ENCODE assay signal across 9 mouse cellular contexts in genomic region chr7:3666921-3667391, GRCm38 (mm10). TPM values are rescaled to one million over a fixed set of nuclear protein-coding genes. Genes with fewer than 3 reads are reported as not detected.
A peak's percentile ranks its signal among the peaks of the same experiment; 100 is the strongest.
DNase-seq lines count a peak whose midpoint lies in the region; ATAC-seq and TF ChIP-seq lines count a peak whose summit lies in the region.
"Had no signal": no experiment of that assay in that cellular context is flagged by ENCODE, and none has a peak within 500 bp of the region (broad histone marks: within the 10 kb centered on the region; RNA-seq: fewer than 3 reads in every experiment).

No protein-coding gene starts in this region.

- DNase-seq in forebrain, postnatal 0 days = no peak
- peak; percentile 55 for DNase-seq in 3T3-L1 (ENCODE audit: low read depth, low spot score)
- peak; percentile 32 for DNase-seq in embryo, embryonic 10.5 days (ENCODE audit: low spot score)
- DNase-seq in left cerebral cortex, postnatal 4 days = no peak
- DNase-seq in ovary, postnatal 36 days (ENCODE audit: low spot score) = no peak
- no peak for DNase-seq in thymus, postnatal 4 days

- no peak for ATAC-seq in forebrain, postnatal 0 days
- no peak for ATAC-seq in forebrain, embryonic 16.5 days
- no peak for ATAC-seq in limb, embryonic 15.5 days (ENCODE audit: insufficient number of reproducible peaks, low FRiP score, low TSS enrichment, low read depth)

- H3K27ac ChIP-seq in forebrain, postnatal 0 days (ENCODE audit: low read depth, low read length) = no peak overlapping the region
- H3K27ac ChIP-seq in forebrain, embryonic 16.5 days (ENCODE audit: low read length) = no peak overlapping the region
- H3K27ac ChIP-seq in limb, embryonic 15.5 days = no peak overlapping the region
- H3K27ac ChIP-seq: hindbrain, embryonic 15.5 days had no signal

- TF ChIP-seq CTCF in forebrain, postnatal 0 days (IDR thresholded peaks at IDR 0.05; ENCODE audit: low read depth) = peak; percentile 22; the same call in 1 of the 2 replicates

- no peak overlapping the region for H3K4me3 ChIP-seq in forebrain, postnatal 0 days (ENCODE audit: low read depth, low read length)
- H3K4me3 ChIP-seq in forebrain, embryonic 16.5 days (replicated peaks; ENCODE audit: low read length) = no peak overlapping the region
- H3K4me3 ChIP-seq in limb, embryonic 15.5 days = no peak overlapping the region
- H3K4me3 ChIP-seq: hindbrain, embryonic 15.5 days had no signal

- WGBS in forebrain, postnatal 0 days = 24% methylated on average over 14 of the region's 14 CpGs
- WGBS in forebrain, embryonic 16.5 days = 23% methylated on average over 14 of the region's 14 CpGs
- 21% methylated on average over 14 of the region's 14 CpGs for WGBS in limb, embryonic 15.5 days

- peaks cover 8% of the 10 kb centered on the region; the same call in 1 of the 2 replicates for H3K4me1 ChIP-seq in forebrain, postnatal 0 days (ENCODE audit: insufficient read depth)
- H3K4me1 ChIP-seq in forebrain, embryonic 16.5 days (replicated peaks; ENCODE audit: control insufficient read depth, insufficient read depth, low read length) = peaks cover 18% of the 10 kb centered on the region
- H3K4me1 ChIP-seq in limb, embryonic 15.5 days = peaks cover 28% of the 10 kb centered on the region

- H3K4me2 ChIP-seq in forebrain, postnatal 0 days (ENCODE audit: low read depth) = no peak overlapping the region
- H3K4me2 ChIP-seq in forebrain, embryonic 16.5 days (ENCODE audit: low read length) = no peak overlapping the region
- H3K4me2 ChIP-seq in limb, embryonic 15.5 days = 0 out of 2 replicates have a peak overlapping the region, but pooled peaks have one; percentile 10
- H3K4me2 ChIP-seq: hindbrain, embryonic 15.5 days had no signal

- intact Hi-C loops in left cerebral cortex, postnatal 4 days (cut with DNase I) = no loop called here

- no peaks in the 10 kb centered on the region for H3K9me3 ChIP-seq in forebrain, postnatal 0 days (ENCODE audit: low read length)
- H3K9me3 ChIP-seq in forebrain, embryonic 16.5 days (ENCODE audit: control insufficient read depth, low read length) = no peaks in the 10 kb centered on the region
- H3K9me3 ChIP-seq in limb, embryonic 15.5 days = no peaks in the 10 kb centered on the region
- H3K9me3 ChIP-seq: hindbrain, embryonic 15.5 days had no signal

- no peak overlapping the region for H3K9ac ChIP-seq in forebrain, postnatal 0 days
- no peak overlapping the region for H3K9ac ChIP-seq in forebrain, embryonic 16.5 days (replicated peaks; ENCODE audit: low read depth, low read length)
- H3K9ac ChIP-seq in limb, embryonic 15.5 days = no peak overlapping the region
- H3K9ac ChIP-seq: hindbrain, embryonic 15.5 days had no signal

- peaks cover 12% of the 10 kb centered on the region; the same call in 1 of the 2 replicates for H3K36me3 ChIP-seq in forebrain, postnatal 0 days (ENCODE audit: insufficient read depth)
- H3K36me3 ChIP-seq in forebrain, embryonic 16.5 days (ENCODE audit: control insufficient read depth, insufficient read depth) = peaks cover 4% of the 10 kb centered on the region
- peaks cover 13% of the 10 kb centered on the region for H3K36me3 ChIP-seq in limb, embryonic 15.5 days

- no peaks in the 10 kb centered on the region for H3K27me3 ChIP-seq in forebrain, postnatal 0 days (ENCODE audit: insufficient read depth, low read length)
- H3K27me3 ChIP-seq in forebrain, embryonic 16.5 days (replicated peaks; ENCODE audit: control insufficient read depth, insufficient read depth, low read length) = no peaks in the 10 kb centered on the region
- no peaks in the 10 kb centered on the region for H3K27me3 ChIP-seq in limb, embryonic 15.5 days
- H3K27me3 ChIP-seq: hindbrain, embryonic 15.5 days had no signal

RNA-seq across cellular contexts. Expression of gene Leng1, which starts 1.3 kb away (rescaled TPM):
- 5.2 and 6.6 TPM in 2 replicates for total RNA-seq in forebrain, postnatal 0 days (2014; rRNA removed)
- polyA plus RNA-seq in forebrain, postnatal 0 days (2015; fragmentation: Nextera tagmentation; extraction: Ambion mirVana) = 10.3 and 10.4 TPM in 2 replicates
- polyA plus RNA-seq in forebrain, embryonic 16.5 days (2015; fragmentation: Nextera tagmentation; extraction: Ambion mirVana) = 15.5 and 16.5 TPM in 2 replicates
- 20.3 and 21.8 TPM in 2 replicates for polyA plus RNA-seq in limb, embryonic 15.5 days (2015; fragmentation: Nextera tagmentation; extraction: Ambion mirVana)
- total RNA-seq in left cerebral cortex, postnatal 4 days (2021) = 1 to 10 TPM; 6.2 to 8.2 TPM

RNA-seq across cellular contexts. Expression of gene Tmc4, which starts 10.4 kb away (rescaled TPM):
- 3.1 and 3.5 TPM in 2 replicates for total RNA-seq in forebrain, postnatal 0 days (2014; rRNA removed)
- polyA plus RNA-seq in forebrain, postnatal 0 days (2015; fragmentation: Nextera tagmentation; extraction: Ambion mirVana) = 0.93 and 2.0 TPM in 2 replicates
- 2.5 and 3.3 TPM in 2 replicates for polyA plus RNA-seq in forebrain, embryonic 16.5 days (2015; fragmentation: Nextera tagmentation; extraction: Ambion mirVana)
- polyA plus RNA-seq in limb, embryonic 15.5 days (2015; fragmentation: Nextera tagmentation; extraction: Ambion mirVana) = 5.0 and 7.0 TPM in 2 replicates
- total RNA-seq in left cerebral cortex, postnatal 4 days (2021) = 1 to 10 TPM; 7.5 to 8.3 TPM

RNA-seq across cellular contexts. Expression of gene Cnot3, which starts 21.9 kb away (rescaled TPM):
- total RNA-seq in forebrain, postnatal 0 days (2014; rRNA removed) = 13.1 and 19.8 TPM in 2 replicates
- polyA plus RNA-seq in forebrain, postnatal 0 days (2015; fragmentation: Nextera tagmentation; extraction: Ambion mirVana) = 26.7 and 35.4 TPM in 2 replicates
- 42.1 and 47.3 TPM in 2 replicates for polyA plus RNA-seq in forebrain, embryonic 16.5 days (2015; fragmentation: Nextera tagmentation; extraction: Ambion mirVana)
- 48.3 and 53.3 TPM in 2 replicates for polyA plus RNA-seq in limb, embryonic 15.5 days (2015; fragmentation: Nextera tagmentation; extraction: Ambion mirVana)
- total RNA-seq in left cerebral cortex, postnatal 4 days (2021) = 10 to 100 TPM; 53.3 to 57.2 TPM

RNA-seq across cellular contexts. Expression of gene Tsen34, which starts 25.7 kb away (rescaled TPM):
- 291 and 292 TPM in 2 replicates for total RNA-seq in forebrain, postnatal 0 days (2014; rRNA removed)
- 259 and 282 TPM in 2 replicates for polyA plus RNA-seq in forebrain, postnatal 0 days (2015; fragmentation: Nextera tagmentation; extraction: Ambion mirVana)
- 240 and 241 TPM in 2 replicates for polyA plus RNA-seq in forebrain, embryonic 16.5 days (2015; fragmentation: Nextera tagmentation; extraction: Ambion mirVana)
- 251 and 270 TPM in 2 replicates for polyA plus RNA-seq in limb, embryonic 15.5 days (2015; fragmentation: Nextera tagmentation; extraction: Ambion mirVana)
- total RNA-seq in left cerebral cortex, postnatal 4 days (2021) = 100 to 1,000 TPM; 125 to 129 TPM

RNA-seq across cellular contexts. Expression of gene Mboat7, which starts 26.4 kb away (rescaled TPM):
- total RNA-seq in forebrain, postnatal 0 days (2014; rRNA removed) = 112 and 165 TPM in 2 replicates
- 81.8 and 107 TPM in 2 replicates for polyA plus RNA-seq in forebrain, postnatal 0 days (2015; fragmentation: Nextera tagmentation; extraction: Ambion mirVana)
- polyA plus RNA-seq in forebrain, embryonic 16.5 days (2015; fragmentation: Nextera tagmentation; extraction: Ambion mirVana) = 60.6 and 86.3 TPM in 2 replicates
- polyA plus RNA-seq in limb, embryonic 15.5 days (2015; fragmentation: Nextera tagmentation; extraction: Ambion mirVana) = 59.7 and 63.6 TPM in 2 replicates
- total RNA-seq in left cerebral cortex, postnatal 4 days (2021) = 100 to 1,000 TPM; 132 to 147 TPM

Comparison
In these comparisons a context has a peak if more than half of its experiments do, and no peak if none do; other contexts are left out.
1. DNase-seq: peak in 3T3-L1 (single experiment) and embryo, embryonic 10.5 days (single experiment); none in forebrain, postnatal 0 days (single experiment), left cerebral cortex, postnatal 4 days (single experiment), ovary, postnatal 36 days (single experiment) and thymus, postnatal 4 days (single experiment).